Mouse (Mus musculus) kidney, postnatal 36 days (tissue): ENCODE results near the gene Tpra1.
A peak's percentile ranks its signal among the peaks of the same experiment; 100 is the strongest.

ENCODE experiments used
- DNase-seq, 2 experiments: peaks; one replicate each; pipeline ENCODE4 v3.0.0; 2021 to 2022; ENCODE audit warnings: mixed read lengths in 2 of 2

Tpra1 gene

DNA sequence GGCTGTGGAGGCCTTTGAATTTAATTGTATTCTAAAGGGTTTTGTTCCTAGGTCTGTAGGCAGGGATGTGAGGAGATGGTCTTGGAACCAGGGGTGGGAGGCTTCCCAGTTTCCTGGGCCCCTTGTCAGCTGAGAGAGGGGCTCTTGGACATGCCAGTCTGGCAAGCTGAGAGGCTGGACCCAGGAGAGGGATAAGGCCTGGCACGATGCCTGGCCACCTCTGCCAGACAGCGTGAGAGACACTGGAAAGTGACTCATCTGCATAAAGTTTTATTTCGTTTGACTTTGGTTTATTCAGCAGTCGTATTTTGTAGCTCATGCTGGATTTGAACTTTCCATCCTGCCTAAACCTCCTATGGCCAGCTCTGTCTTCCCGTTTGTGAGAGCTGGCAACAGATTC, 26.5 kb downstream of the Tpra1 start:
- no peak for DNase-seq

GRCm38 (mm10) chr6:88929451-88929850, 27.4 kb downstream of the Tpra1 start:
- no peak for DNase-seq

DNA sequence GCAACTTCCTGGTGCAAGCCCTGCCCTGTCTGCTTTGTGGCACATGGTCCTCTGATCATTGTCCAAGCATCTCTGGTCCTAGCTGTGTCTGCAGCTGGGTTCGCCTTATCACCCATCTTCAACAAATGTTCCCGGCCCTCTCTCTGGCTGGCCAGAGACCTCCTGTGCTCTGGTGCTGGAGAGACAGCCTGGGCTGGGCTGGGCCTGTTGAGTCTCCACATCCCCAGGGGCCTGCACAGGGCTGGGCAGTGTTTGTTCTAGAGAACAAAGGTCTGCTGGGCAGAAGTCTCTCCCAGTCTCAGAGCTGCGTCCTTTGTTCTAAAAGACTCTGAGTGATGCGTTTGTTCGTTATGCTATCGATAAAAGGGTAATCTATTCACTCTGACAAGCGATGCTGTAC, 28.0 kb downstream of the Tpra1 start:
- DNase-seq, result no peak

DNA sequence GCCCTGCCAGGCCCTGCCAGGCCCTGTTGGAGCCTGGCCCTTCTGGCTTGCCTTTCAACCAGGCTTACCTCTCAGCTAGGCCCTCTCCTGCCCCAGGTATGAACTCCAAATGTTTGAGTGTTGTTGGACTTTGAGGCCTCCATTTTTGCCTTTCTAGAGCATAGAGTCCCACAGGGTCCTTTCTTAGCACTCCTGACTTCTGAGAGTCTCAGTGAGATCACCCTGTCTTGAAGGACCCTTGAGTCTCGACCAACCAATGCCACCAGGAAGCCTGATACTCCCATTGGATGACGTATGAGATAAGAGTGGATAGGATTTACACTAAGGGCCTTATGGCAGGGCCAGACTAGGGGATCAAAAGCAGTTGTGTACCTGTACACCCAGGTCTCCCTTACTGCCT, 29.4 kb downstream of the Tpra1 start:
- DNase-seq, result no peak

DNA sequence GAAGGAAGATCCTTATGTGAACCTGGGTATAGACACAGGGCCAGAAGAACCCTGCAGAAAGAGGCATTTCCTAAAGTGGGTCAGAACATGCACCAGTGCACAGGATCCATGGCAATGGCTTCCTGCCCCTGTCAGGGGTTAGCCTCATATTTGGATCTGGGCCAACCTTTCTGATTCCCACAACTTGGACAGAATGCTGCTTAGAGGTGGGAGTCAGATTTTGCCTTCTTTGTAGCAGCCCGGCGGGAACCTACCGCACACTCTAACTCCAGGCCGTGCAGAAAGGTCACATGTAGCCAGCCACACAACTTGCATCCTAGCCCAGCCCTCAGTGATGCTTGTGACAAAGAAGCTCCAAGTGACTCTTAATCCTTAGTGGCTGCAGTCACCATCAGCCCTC, 32.1 kb downstream of the Tpra1 start:
- DNase-seq, result no peak

GRCm38 (mm10) chr6:88934816-88935215, 32.8 kb downstream of the Tpra1 start:
- peak in 1 of 2 experiments; percentile 28 for DNase-seq

DNA sequence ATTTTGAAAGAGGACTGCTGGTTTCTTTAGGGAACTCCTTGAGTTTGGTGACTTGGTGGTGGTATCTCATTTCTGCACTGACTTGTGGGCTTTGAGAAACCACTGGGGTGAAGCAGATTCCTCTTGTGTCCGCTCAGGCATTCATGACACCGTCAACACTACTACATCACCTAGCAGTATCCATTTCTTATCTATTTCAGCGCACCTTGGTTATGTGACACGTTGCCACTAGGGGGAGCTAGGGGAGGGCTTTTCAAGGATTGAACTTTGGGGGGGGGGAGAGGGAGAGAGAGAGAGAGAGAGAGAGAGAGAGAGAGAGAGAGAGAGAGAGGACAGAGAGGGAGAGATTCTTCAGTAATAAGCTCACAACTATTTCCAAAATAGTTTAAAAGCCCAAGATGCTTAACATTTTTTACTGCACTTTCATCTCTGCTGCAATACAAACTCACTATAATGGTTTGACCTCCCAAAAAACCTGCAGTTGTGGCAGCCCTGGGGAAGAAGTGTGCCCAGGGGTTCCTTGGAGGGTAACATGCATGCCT, 33.8 kb downstream of the Tpra1 start:
- DNase-seq, result peak; percentile 41 to 70

- no peak for DNase-seq
Observed at GRCm38 (mm10) chr6:88936342-88937213, 34.5 kb downstream of the Tpra1 start.

GRCm38 (mm10) chr6:88937214-88937549, 35.1 kb downstream of the Tpra1 start:
- no peak for DNase-seq

DNA sequence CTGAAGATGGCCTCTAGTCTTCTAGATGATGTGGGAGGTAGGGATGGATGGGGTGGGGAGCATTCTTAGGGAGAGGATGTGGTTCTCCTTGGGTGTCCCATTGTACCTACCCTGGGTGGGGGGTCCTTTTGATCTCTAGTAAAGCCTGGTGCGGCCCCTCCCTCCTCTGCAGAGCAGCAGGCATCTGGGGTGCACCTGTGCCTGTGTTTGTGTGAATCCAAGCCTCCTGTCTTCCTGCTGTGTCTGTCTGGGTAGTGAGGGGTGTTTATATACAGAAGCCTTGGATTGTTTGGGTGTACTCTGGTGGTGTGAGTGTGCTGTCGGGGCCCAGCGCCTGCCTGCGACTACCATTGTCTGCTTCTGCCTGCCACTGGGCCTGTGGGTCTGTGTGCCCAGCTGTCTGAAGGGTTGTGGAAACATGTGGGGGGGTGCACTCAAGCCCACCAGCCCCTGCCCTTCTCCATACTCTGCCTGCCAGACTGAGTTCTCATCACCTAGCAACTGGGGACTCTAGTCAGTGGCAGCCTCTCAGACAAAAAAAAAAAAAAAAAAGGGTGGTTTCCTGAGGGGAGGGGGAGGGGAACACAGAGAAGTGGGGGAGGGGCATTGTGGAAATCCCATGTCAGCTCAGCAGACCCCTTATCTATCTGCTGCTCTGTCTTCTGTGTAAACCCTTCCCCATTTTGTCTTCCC, 36.1 kb downstream of the Tpra1 start:
- DNase-seq, result no peak

DNA sequence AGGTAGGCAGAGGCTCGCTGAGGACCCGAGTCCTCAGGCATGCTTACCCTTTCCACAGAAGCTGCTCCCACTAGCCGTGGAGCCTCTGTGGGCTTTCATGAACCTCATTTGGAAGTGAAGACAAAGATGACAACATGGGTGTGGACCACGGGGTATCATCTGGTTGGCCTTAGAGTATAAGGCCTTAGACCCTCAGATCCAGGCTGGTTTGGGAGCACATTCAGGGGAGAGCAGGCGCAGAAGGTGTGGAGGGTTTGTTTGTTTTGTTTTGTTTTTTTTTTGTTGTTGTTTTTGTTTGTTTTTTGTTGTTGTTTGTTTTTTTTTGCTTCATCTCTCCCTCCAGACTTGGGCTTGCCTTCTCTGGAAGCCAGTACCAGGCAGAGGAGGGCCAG, 36.6 kb downstream of the Tpra1 start:
- DNase-seq, result no peak

- no peak for DNase-seq
Observed at GRCm38 (mm10) chr6:88939281-88940089, 37.4 kb downstream of the Tpra1 start.

DNA sequence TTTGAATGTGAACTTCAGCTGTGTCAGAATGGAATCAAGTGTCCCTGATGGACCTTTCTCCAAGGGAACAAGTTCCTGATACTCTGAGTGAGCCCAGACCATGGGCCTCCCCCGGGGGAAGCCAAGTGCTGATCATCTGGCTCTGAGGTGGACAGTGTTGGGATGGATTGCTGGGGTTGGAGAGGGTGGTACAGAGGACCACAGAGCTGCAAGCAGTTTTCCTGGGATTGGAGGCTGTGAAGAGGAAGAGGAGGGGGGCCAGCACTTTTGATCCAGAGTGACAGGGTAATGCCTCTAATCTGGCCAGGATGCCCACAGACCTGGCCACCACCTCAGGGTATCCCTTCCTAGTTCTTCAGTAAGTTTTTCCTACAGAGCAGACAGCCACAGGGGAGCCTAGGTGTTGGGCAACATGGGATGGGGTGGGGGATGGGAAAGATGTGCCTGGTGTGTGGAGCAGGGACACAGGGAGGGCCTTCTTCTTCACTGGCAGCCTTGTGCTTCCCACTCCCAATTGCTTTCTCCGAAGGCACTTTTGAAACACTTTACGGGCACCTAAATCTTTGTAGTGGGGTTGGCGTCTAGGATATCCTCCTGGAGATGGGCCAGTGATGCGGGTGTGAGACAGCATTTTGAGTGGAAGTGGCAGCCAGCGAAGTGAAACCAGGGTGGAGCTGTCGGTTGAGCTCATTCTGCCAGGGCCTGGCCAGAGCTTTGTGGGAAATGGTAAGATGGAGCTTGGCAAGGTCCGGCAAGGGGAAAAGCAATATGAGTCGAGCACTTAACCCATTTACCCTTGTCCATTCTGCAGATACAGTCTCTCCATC, 38.3 kb downstream of the Tpra1 start:
- DNase-seq, result peak in 1 of 2 experiments; percentile 13

DNA sequence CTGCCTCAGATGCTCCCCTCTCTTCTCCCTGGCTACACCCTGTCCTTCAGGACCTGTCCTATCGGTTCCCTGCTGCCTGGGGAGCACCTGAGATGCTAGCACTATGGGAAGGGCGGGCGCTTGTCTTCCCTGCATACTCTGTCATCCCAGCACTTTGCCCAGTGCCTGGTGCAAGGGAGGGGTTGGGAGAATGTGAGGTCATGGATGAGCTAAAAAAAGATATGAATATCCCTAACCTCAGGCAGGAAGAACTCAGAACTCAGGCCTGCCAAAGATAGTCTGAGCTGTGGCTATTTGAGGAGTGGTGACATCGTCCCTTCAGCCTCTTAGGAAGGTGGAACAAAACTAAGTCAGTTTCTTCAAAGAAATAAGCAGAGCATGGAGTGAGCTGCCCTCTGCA, 39.6 kb downstream of the Tpra1 start:
- no peak for DNase-seq

DNA sequence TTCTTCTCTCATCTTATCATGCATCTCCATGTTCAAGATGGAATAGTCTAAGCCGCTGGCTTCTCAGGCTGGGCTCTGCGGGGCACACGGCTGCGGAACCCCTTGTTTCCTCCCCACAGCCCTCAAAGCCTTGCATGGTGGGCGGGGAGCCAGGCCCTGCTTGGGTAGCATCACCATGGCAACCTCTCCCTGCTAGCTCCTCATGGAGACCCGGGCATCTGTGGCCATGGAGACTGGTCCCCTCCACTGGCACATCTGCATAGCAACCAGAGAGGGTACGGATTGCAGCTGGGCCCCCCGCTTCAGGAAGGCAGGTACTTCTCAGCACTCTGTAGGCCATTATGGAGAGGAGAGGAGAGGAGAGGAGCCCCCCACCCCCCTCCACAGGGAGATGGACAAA, 40.5 kb downstream of the Tpra1 start:
- DNase-seq, result no peak

DNA sequence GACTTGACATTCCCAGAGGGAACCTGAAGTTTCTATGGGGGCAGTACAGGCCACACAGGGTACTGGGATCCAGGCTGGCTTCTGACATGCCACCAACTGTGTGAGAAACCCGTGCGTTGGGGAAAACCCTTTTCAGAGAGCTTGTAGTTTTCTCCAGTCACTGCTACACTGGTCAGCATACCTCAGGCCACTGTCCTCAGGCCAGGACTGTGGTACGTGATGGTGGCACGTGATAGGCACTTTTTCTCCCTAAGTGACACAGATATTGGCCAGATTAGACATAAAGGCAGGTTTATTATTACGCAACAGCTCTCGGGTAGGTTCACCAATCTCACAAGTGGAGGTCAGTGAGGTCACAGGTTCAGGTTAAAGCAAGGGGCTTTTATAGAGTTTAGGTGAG, 41.6 kb downstream of the Tpra1 start:
- no peak for DNase-seq

DNA sequence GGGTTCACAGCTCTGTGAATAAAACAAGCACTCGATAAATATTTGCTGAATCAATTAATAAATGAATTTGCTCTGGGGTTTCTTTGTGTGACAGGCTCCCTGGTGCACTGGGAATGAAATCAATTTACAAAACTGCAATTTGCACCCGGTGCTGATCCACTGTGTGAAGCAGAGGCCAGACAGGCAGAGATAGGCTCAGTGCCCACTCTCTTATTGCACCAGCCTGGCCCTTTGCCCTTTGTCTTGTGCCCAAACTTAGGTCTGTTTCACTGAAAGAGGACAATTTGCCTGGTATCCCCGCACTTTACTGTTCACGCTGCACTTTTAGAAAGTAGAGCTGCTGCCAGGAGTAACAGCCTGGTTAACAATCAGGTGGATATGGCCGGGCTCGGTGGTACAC, 44.4 kb downstream of the Tpra1 start:
- DNase-seq, result no peak

DNA sequence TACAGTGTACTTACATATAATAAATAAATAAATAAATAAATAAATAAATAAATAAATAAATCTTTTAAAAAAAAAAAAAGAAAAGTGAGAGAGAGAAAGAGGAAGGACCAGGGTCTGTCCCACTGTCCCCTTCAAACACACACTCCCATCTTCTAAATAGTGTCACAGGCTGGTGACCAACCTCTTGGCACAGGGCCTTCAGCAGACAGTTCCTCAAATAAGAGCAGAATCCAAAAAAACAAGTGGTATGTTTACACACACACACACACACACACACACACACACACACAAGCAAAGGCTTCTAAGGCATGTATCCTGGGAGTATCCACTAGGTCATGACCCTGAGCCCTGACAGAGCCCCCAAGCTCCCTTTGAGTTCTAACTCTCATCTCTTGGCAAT, 45.7 kb downstream of the Tpra1 start:
- no peak for DNase-seq

- no peak for DNase-seq
Observed at GRCm38 (mm10) chr6:88956725-88957124, 54.7 kb downstream of the Tpra1 start.

DNA sequence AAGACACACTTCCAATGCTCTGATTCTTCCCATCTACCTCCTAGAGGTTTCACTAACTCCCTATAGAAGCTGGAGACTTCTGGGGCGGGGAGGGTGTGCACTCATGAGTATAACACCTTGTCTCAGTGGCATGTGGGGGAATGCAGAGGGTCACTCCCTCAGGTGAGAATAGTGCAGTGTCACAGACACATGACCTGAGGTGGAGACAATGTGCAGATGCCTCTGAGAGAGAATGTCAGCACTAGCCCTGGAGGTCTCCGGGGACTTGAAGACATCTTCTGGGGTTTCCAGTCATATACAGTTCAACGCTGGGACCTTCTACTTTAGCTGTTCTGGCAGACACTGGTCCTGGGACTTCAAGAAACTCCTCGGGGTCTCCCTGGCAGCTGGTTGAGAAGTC, 55.3 kb downstream of the Tpra1 start:
- DNase-seq, result no peak

- DNase-seq, result no peak
Observed at GRCm38 (mm10) chr6:88957801-88958211, 55.8 kb downstream of the Tpra1 start.

DNA sequence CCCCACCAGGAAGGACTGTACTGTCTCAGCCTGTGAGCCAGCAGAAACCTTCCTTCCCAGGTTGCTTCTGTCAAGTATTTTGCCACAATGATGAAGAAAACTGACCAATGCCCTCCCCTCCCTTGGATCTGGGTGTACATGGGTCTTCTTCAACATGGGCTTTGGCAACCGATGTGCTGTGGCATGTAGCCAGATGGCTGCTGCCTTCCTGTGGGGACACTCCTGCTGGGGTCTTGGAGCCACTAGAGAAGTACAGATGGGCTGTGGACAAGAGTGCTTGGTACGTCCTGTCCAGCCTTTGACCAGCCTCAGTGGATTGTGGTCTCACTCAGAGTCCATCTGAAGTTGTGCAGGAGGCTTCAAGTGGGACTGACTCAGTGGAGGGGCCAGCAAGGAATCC, 56.3 kb downstream of the Tpra1 start:
- DNase-seq, result no peak
